Mouse (Mus musculus) forebrain, embryonic 14.5 days (tissue): ENCODE data around the gene L3mbtl1. TPM values are rescaled to one million over a fixed set of nuclear protein-coding genes. Genes with fewer than 3 reads are reported as not detected.

Experiments
- ATAC-seq: fragments of 200-750 bp; cut with Nextera tagmentation; 2 replicates; pipeline ENCODE4 v1.8.0; 2017; ENCODE audit warnings: mild to moderate bottlenecking, moderate library complexity
- DNase-seq: peaks from one replicate; pipeline ENCODE4 v3.0.0-alpha.2; 2015; ENCODE audit warnings: low spot score
- H3K27ac ChIP-seq: fragments of 300-500 bp; sonication (generic); 2 replicates; pipeline ENCODE4 v1.5.1; 2014; ENCODE audit warnings: low read depth, mild to moderate bottlenecking, control low read depth, low read length, moderate library complexity
- H3K27me3 ChIP-seq: fragments of 300-500 bp; sonication (generic); replicated peaks from 2 replicates; pipeline ENCODE4 v1.6.1; 2014; ENCODE audit warnings: low read length, control low read depth, mixed read lengths; ENCODE audit not compliant: control insufficient read depth, insufficient read depth
- H3K36me3 ChIP-seq: fragments of 300-500 bp; sonication (generic); 2 replicates; pipeline ENCODE4 v1.6.1; 2014; ENCODE audit warnings: low read length, control low read depth; ENCODE audit not compliant: control insufficient read depth, insufficient read depth
- H3K4me1 ChIP-seq: fragments of 300-500 bp; sonication (generic); 2 replicates; pipeline ENCODE4 v1.6.1; 2014; ENCODE audit warnings: antibody characterized with exemption, low read length, control low read depth; ENCODE audit not compliant: control insufficient read depth, insufficient read depth
- H3K4me2 ChIP-seq: fragments of 300-500 bp; sonication (generic); 2 replicates; pipeline ENCODE4 v1.6.1; 2014; ENCODE audit warnings: mild to moderate bottlenecking, control low read depth, low read length
- H3K4me3 ChIP-seq: fragments of 300-500 bp; sonication (generic); 2 replicates; pipeline ENCODE4 v1.5.1; 2014; ENCODE audit warnings: low read depth, low read length, control low read depth
- H3K9ac ChIP-seq: fragments of 300-500 bp; sonication (generic); 2 replicates; pipeline ENCODE4 v1.6.1; 2014; ENCODE audit warnings: mild to moderate bottlenecking, low read length, control low read depth, moderate library complexity
- H3K9me3 ChIP-seq: fragments of 300-500 bp; sonication (generic); replicated peaks from 2 replicates; pipeline ENCODE4 v1.6.1; 2016; ENCODE audit warnings: low read length, control low read depth, mixed read lengths; ENCODE audit not compliant: control insufficient read depth
- WGBS: fragments of 180-500 bp; shearing (Covaris S2); extraction: QIAGEN DNeasy Blood & Tissue Kit; methylation state at CpG from one replicate; pipeline ENCODE4 v1.1.7; 2014; 5-methylcytosine and 5-hydroxymethylcytosine counted together
- polyA plus RNA-seq: library from polyadenylated mRNA; unstranded; fragments of >200 nt; fragmentation: Nextera tagmentation; extraction: Ambion mirVana; gene quantifications from 2 replicates; pipeline ENCODE4 v1.2.1, GENCODE M21; 2014

L3mbtl1 gene
- polyA plus RNA-seq, 1 experiment from 2014 or later, result 0.11 TPM

GRCm38 (mm10) chr2:162993881-162994616 is 50.8 kb downstream of the L3mbtl1 start:
- no peak overlapping the region for H3K4me3 ChIP-seq
- no peak overlapping the region for H3K9ac ChIP-seq
- no peak overlapping the region for H3K4me2 ChIP-seq
- no peaks in the 10 kb centered on the region for H3K27me3 ChIP-seq
- no peak overlapping the region for H3K27ac ChIP-seq
- no peak for DNase-seq
- 86% methylated on average over 9 of the region's 9 CpGs for WGBS
- no peaks in the 10 kb centered on the region for H3K36me3 ChIP-seq
- H3K9me3 ChIP-seq, result no peaks in the 10 kb centered on the region
- H3K4me1 ChIP-seq, result no peaks in the 10 kb centered on the region
- ATAC-seq, result no peak

GRCm38 (mm10) chr2:162998528-162999230 is 55.4 kb downstream of the L3mbtl1 start:
- Histone ChIP-seq H3K27me3 (no peaks in the 10 kb centered on the region), H3K36me3 (no peaks in the 10 kb centered on the region), H3K4me2 (peak overlapping the region; percentile 32), H3K9ac (no peak overlapping the region), H3K9me3 (no peaks in the 10 kb centered on the region), H3K4me1 (no peaks in the 10 kb centered on the region), H3K4me3 (no peak overlapping the region), H3K27ac (no peak overlapping the region)
- WGBS, result 37% methylated on average over 18 of the region's 18 CpGs
- peak; percentile 85 for DNase-seq
- peak; percentile 71 for ATAC-seq

GRCm38 (mm10) chr2:162999744-163000143 is 56.5 kb downstream of the L3mbtl1 start:
- H3K4me1 ChIP-seq, result no peaks in the 10 kb centered on the region
- H3K27me3 ChIP-seq, result no peaks in the 10 kb centered on the region
- ATAC-seq (no peak), DNase-seq (peak; percentile 47)
- no peaks in the 10 kb centered on the region for H3K9me3 ChIP-seq
- 32% methylated on average over 3 of the region's 3 CpGs for WGBS
- no peak overlapping the region for H3K4me3 ChIP-seq
- no peak overlapping the region for H3K4me2 ChIP-seq
- no peak overlapping the region for H3K27ac ChIP-seq
- H3K9ac ChIP-seq, result no peak overlapping the region
- no peaks in the 10 kb centered on the region for H3K36me3 ChIP-seq

GRCm38 (mm10) chr2:163001071-163001470 is 57.8 kb downstream of the L3mbtl1 start:
- H3K36me3 ChIP-seq, result no peaks in the 10 kb centered on the region
- DNase-seq (no peak), ATAC-seq (no peak)
- H3K27ac ChIP-seq, result no peak overlapping the region
- H3K4me2 ChIP-seq, result no peak overlapping the region
- 100% methylated on average over 1 of the region's 1 CpGs for WGBS
- H3K4me3 ChIP-seq, result no peak overlapping the region
- H3K27me3 ChIP-seq, result no peaks in the 10 kb centered on the region
- H3K9me3 ChIP-seq, result no peaks in the 10 kb centered on the region
- no peak overlapping the region for H3K9ac ChIP-seq
- H3K4me1 ChIP-seq, result no peaks in the 10 kb centered on the region

- Histone ChIP-seq H3K27ac (no peak overlapping the region), H3K9me3 (no peaks in the 10 kb centered on the region), H3K4me2 (no peak overlapping the region), H3K27me3 (no peaks in the 10 kb centered on the region), H3K36me3 (no peaks in the 10 kb centered on the region), H3K4me1 (no peaks in the 10 kb centered on the region), H3K4me3 (no peak overlapping the region), H3K9ac (no peak overlapping the region)
- no peak for DNase-seq
- ATAC-seq, result no peak
- 77% methylated on average over 4 of the region's 4 CpGs for WGBS
Observed at GRCm38 (mm10) chr2:163007299-163007698, 64.0 kb downstream of the L3mbtl1 start.

- ATAC-seq (peak; percentile 96), DNase-seq (peak; percentile 94)
- H3K4me3 ChIP-seq, result peak within 1 kb of the TSS; percentile 83
- H3K4me1 ChIP-seq, result peaks cover 10% of the 10 kb centered on the region
- peak within 1 kb of the TSS; percentile 62 for H3K4me2 ChIP-seq
- no peaks in the 10 kb centered on the region for H3K9me3 ChIP-seq
- H3K27me3 ChIP-seq, result no peaks in the 10 kb centered on the region
- H3K9ac ChIP-seq, result peak within 1 kb of the TSS; percentile 79
- H3K27ac ChIP-seq, result peak within 1 kb of the TSS; percentile 59
- no peaks in the 10 kb centered on the region for H3K36me3 ChIP-seq
- WGBS, result under 1% methylated on average over 57 of the region's 57 CpGs
Observed at GRCm38 (mm10) chr2:163016916-163017743, 73.9 kb downstream of the L3mbtl1 start, which contains the start of gene Ift52. Gene Ift52, plus strand, starts transcription at chr2:163017354.

Other genes starting within 250 kb of the L3mbtl1 start
- 149 and 173 TPM in 2 replicates for gene Srsf6, start 11.9 kb upstream of the L3mbtl1 start, polyA plus RNA-seq
- not detected in 2 replicates for gene Sgk2, start 43.9 kb downstream of the L3mbtl1 start, polyA plus RNA-seq
- 39.9 and 42.6 TPM in 2 replicates for gene Ift52, start 73.9 kb downstream of the L3mbtl1 start, polyA plus RNA-seq
- 8.4 and 10.5 TPM in 2 replicates for gene Mybl2, start 111.2 kb downstream of the L3mbtl1 start, polyA plus RNA-seq
- 0.22 TPM in 1 of 2 replicates, not detected in the other for gene Gtsf1l, start 144.4 kb downstream of the L3mbtl1 start, polyA plus RNA-seq